Mouse (Mus musculus): Measurements from ENCODE around the gene Pcdh17.

Pcdh17 gene

GRCm38 (mm10) chr14:84477411-84477810 is 34.0 kb downstream of the Pcdh17 start:
- DNase-seq (ENCODE audit: low read depth, low spot score): no peak

DNA sequence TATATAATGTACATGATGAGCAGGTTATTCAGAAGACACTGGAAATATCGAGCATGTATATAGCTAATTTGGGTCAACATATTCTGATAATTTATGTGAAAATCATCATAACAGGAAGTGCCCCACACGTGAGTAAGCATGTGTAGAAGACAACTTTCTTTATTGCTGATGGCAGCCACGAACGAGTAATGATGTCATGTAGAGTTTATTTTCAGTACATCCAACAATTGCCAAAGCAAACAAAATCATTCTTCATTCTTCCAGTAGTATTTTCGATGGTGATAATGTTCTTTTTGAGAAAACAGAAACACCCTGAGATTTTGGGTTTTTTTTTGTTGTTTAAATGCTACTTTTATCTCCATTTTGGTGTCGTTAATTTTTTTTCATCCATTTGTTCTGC is 37.2 kb downstream of the Pcdh17 start:
- DNase-seq (ENCODE audit: low read depth, low spot score): no peak

DNA sequence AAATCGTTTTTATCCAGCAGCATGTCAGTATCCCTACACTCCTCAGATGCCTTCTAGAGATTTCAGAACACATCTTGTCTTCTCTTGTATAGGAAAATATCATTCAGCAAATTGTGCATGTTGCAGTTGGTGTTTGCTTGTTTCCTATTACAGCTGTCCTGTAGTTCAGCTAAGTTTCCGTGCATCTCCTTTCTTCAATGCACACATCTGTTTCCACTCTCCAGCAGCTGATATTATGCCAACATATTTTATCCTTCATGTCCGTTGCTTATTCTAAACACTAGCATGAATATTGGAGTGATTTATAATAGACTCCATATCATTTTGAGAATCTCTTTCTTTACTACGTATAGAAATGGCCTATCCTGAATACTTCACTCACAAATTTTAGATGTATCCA is 41.0 kb downstream of the Pcdh17 start:
- no peak for DNase-seq (ENCODE audit: low read depth, low spot score)

DNA sequence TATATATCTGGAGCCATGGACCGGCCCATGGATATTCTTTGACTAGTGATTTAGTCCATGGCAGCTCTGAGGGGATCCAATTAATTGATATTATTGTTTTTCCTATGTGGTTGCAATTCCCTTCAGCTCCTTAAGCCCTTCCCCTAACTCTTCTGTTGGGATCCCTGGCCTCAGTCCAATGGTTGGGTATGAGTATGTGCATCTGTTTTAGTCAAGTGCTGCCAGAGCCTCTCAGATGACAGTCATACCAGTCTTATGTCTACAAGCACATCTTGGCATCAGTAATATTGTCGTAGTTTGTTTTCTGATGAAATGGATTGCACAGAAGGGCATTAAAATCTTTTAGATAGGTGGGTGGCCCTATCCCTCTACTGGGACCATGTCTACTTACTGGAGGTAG is 67.6 kb downstream of the Pcdh17 start:
- no peak for DNase-seq (ENCODE audit: low read depth, low spot score)

GRCm38 (mm10) chr14:84532397-84532796 is 89.0 kb downstream of the Pcdh17 start:
- no peak for DNase-seq (ENCODE audit: low read depth, low spot score)

- DNase-seq (ENCODE audit: low read depth, low spot score): no peak
Observed at GRCm38 (mm10) chr14:84535264-84535663, 91.9 kb downstream of the Pcdh17 start.

GRCm38 (mm10) chr14:84541838-84542237 is 98.5 kb downstream of the Pcdh17 start:
- no peak for DNase-seq (ENCODE audit: low read depth, low spot score)

- DNase-seq (ENCODE audit: low read depth, low spot score): no peak
Observed at GRCm38 (mm10) chr14:84545968-84546367, 102.6 kb downstream of the Pcdh17 start.

- DNase-seq (ENCODE audit: low read depth, low spot score): no peak
Observed at GRCm38 (mm10) chr14:84547513-84548194, 104.3 kb downstream of the Pcdh17 start.

GRCm38 (mm10) chr14:84551546-84551945 is 108.2 kb downstream of the Pcdh17 start:
- DNase-seq (ENCODE audit: low read depth, low spot score): no peak

- DNase-seq (ENCODE audit: low read depth, low spot score): no peak
Observed at GRCm38 (mm10) chr14:84571071-84571470, 127.7 kb downstream of the Pcdh17 start.
